In the genomic region with DNA sequence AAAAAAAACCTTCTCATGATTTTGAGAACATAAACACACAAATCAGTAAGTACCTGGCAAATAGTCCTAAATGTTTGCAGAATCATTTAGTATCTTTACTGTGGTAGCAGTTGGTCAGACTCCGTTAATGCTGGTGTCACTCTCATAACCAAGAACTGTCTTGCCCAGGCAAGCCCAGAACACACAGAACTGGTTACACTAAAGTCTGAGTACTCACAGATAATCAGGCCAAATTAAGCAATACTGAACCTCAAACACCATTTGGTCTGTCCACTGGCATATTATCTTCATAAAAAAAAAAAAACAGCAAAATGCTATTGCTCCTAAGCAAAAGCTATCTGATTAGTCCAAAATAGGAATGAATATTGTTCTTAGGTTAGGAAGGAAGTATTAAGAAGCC, we compare ENCODE assay signal across 18 mouse cellular contexts.
"Had no signal": no experiment of that assay in that cellular context is flagged by ENCODE, and none has a peak within 500 bp of the region (broad histone marks: within the 10 kb centered on the region; RNA-seq: fewer than 3 reads in every experiment).

No protein-coding gene starts in this region.

- DNase-seq: liver, postnatal 0 days; lung, adult 2 months; lung, postnatal 14 days; lung, postnatal 36 days; right cerebral cortex, postnatal 14 days; thymus, adult 18-20 months; thymus, postnatal 14 days; thymus, postnatal 36 days had no signal

- H3K9me3 ChIP-seq: liver, embryonic 15.5 days; lung, embryonic 15.5 days; megakaryocyte, embryonic 14.5 days; midbrain, embryonic 13.5 days; midbrain, embryonic 15.5 days; neural tube, embryonic 12.5 days; stomach, embryonic 15.5 days had no signal

- H3K27me3 ChIP-seq: liver, embryonic 15.5 days; lung, embryonic 15.5 days; megakaryocyte, embryonic 14.5 days; midbrain, embryonic 13.5 days; midbrain, embryonic 15.5 days; neural tube, embryonic 12.5 days; stomach, embryonic 15.5 days had no signal

- H3K27ac ChIP-seq: liver, embryonic 15.5 days; lung, embryonic 15.5 days; macrophage; midbrain, embryonic 13.5 days; midbrain, embryonic 15.5 days; neural tube, embryonic 12.5 days; stomach, embryonic 15.5 days had no signal

- H3K4me1 ChIP-seq: liver, embryonic 15.5 days; lung, embryonic 15.5 days; midbrain, embryonic 13.5 days; midbrain, embryonic 15.5 days; neural tube, embryonic 12.5 days; stomach, embryonic 15.5 days had no signal

- H3K4me2 ChIP-seq: liver, embryonic 15.5 days; lung, embryonic 15.5 days; midbrain, embryonic 11.5 days; midbrain, embryonic 13.5 days; midbrain, embryonic 15.5 days; neural tube, embryonic 12.5 days; stomach, embryonic 15.5 days had no signal

- H3K4me3 ChIP-seq: liver, embryonic 15.5 days; lung, embryonic 15.5 days; megakaryocyte, embryonic 14.5 days; midbrain, embryonic 13.5 days; midbrain, embryonic 15.5 days; neural tube, embryonic 12.5 days; stomach, embryonic 15.5 days had no signal

- H3K9ac ChIP-seq: liver, embryonic 15.5 days; liver, postnatal 0 days; lung, embryonic 15.5 days; midbrain, embryonic 13.5 days; midbrain, embryonic 15.5 days; neural tube, embryonic 12.5 days; stomach, embryonic 15.5 days had no signal

- ATAC-seq: liver, postnatal 0 days; lung, postnatal 0 days; midbrain, embryonic 13.5 days; midbrain, embryonic 15.5 days had no signal
